Mouse (Mus musculus): ENCODE data around the gene Elfn1. TPM values are rescaled to one million over a fixed set of nuclear protein-coding genes. Genes with fewer than 3 reads are reported as not detected.

Elfn1 gene
- polyA plus RNA-seq, 1 experiment from 2014 or later: 0.73 TPM

DNA sequence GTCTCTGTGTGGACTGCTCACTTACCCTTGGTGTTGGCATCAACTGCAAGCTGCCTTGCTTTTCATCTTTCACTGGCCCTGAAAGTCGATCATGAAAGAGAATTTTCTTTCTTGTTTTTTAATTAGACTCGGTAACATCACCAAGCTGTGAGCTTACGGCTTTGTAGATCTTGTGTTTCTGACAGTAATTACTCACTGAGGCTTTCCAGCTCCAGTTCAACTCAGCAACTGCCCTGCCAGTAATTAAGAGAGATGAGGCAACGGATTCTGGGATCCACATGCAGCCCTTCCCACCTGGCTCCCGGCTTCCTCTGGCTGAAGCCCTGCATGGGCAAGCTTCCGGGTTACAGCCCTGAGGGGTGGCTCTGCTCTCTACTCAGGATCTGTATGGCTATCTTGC lies 115.1 kb downstream of the Elfn1 start:
- no peaks in the 10 kb centered on the region for H3K36me3 ChIP-seq
- no peaks in the 10 kb centered on the region for H3K27me3 ChIP-seq (ENCODE audit: insufficient read depth, poor library complexity, severe bottlenecking)
- no peaks in the 10 kb centered on the region for H3K9me3 ChIP-seq
- no peak overlapping the region for H3K27ac ChIP-seq
- WGBS: 85% methylated on average over 6 of the region's 6 CpGs
- peaks cover 13% of the 10 kb centered on the region; the same call in 1 of the 2 replicates for H3K4me1 ChIP-seq
- no peak for DNase-seq (ENCODE audit: low spot score)
- no peak overlapping the region for H3K4me3 ChIP-seq

DNA sequence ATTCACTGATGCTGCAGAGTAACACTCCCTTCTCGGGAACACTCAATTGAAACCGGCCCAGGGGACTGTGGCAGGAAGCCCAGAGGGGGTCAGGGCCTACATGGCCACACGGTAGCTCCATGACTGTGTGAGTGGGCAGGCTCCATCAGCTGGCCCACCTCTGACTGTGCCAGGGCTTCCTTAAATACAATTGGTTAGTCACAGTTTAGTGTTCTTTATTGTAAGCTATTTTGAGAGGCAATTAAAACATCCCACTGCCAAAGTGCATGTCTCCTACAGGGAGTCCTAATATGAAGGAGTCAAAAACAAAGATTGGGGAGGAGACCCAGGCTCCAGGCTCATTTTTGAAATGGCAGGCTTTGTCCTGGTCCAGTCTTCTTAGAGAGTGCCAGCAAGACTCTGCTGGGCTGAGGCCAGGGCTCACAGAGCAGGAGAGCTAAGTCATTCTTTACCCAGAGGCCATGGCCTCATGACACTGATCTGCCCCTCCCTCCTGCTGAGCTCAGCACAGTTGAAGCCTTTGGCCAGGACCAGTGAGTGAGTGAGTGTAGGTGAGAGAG lies 116.3 kb downstream of the Elfn1 start:
- WGBS: 71% methylated on average over 3 of the region's 3 CpGs
- no peak for DNase-seq (ENCODE audit: low spot score)
- H3K27ac ChIP-seq: no peak overlapping the region

More for the DNA sequence above, 116.3 kb downstream of the Elfn1 start:
- Histone ChIP-seq H3K27me3 (ENCODE audit: insufficient read depth, poor library complexity, severe bottlenecking) (0 out of 2 replicates have a peak, but pooled peaks cover 3% of the 10 kb centered on the region), H3K4me1 (peaks cover 13% of the 10 kb centered on the region; the same call in 1 of the 2 replicates), H3K36me3 (no peaks in the 10 kb centered on the region), H3K9me3 (no peaks in the 10 kb centered on the region), H3K4me3 (no peak overlapping the region)

Other genes with a start within 250 kb of the Elfn1 start
- gene Micall2, start 171.6 kb upstream of the Elfn1 start, polyA plus RNA-seq (2016; fragmentation: Nextera tagmentation; extraction: Ambion mirVana): 4.1 and 5.7 TPM in 2 replicates
- gene Ints1, start 132.3 kb upstream of the Elfn1 start, polyA plus RNA-seq (2016; fragmentation: Nextera tagmentation; extraction: Ambion mirVana): 30.3 and 31.3 TPM in 2 replicates
- gene Mafk, start 116.4 kb upstream of the Elfn1 start, polyA plus RNA-seq (2016; fragmentation: Nextera tagmentation; extraction: Ambion mirVana): 20.7 and 25.1 TPM in 2 replicates
- gene Tmem184a, start 88.0 kb upstream of the Elfn1 start, polyA plus RNA-seq (2016; fragmentation: Nextera tagmentation; extraction: Ambion mirVana): 2.8 and 3.6 TPM in 2 replicates
- gene Gm26938, start 81.5 kb upstream of the Elfn1 start, polyA plus RNA-seq (2016; fragmentation: Nextera tagmentation; extraction: Ambion mirVana): not detected in 2 replicates
- gene Psmg3, start 81.1 kb upstream of the Elfn1 start, polyA plus RNA-seq (2016; fragmentation: Nextera tagmentation; extraction: Ambion mirVana): 57.0 and 76.5 TPM in 2 replicates